Mouse (Mus musculus) G1E (cell line): ENCODE data around the gene 2010300C02Rik. TPM values are rescaled to one million over a fixed set of nuclear protein-coding genes. Genes with fewer than 3 reads are reported as not detected.

Experiments used
- ATAC-seq: 2 replicates; pipeline ENCODE4 v1.8.0; 2016; ENCODE audit warnings: mild to moderate bottlenecking; ENCODE audit not compliant: insufficient number of reproducible peaks, poor library complexity, low FRiP score, severe bottlenecking; ENCODE audit errors: extremely low read depth
- DNase-seq: peaks from one replicate; pipeline ENCODE4 v3.0.0; 2012; ENCODE audit warnings: low spot score
- H3K27me3 ChIP-seq: 2 replicates; pipeline ENCODE4 v1.6.1; 2012; ENCODE audit warnings: mild to moderate bottlenecking, low read length, inconsistent platforms; ENCODE audit not compliant: insufficient read depth
- H3K36me3 ChIP-seq: replicated peaks from 2 replicates; pipeline ENCODE3; 2012; ENCODE audit warnings: mild to moderate bottlenecking, inconsistent platforms
- H3K4me1 ChIP-seq: 2 replicates; pipeline ENCODE4 v1.6.1; 2012; ENCODE audit warnings: low read depth, low read length, inconsistent platforms, mixed read lengths; ENCODE audit not compliant: insufficient read depth
- H3K4me3 ChIP-seq: 2 replicates; pipeline ENCODE4 v1.5.1; 2012; ENCODE audit warnings: low read depth, mild to moderate bottlenecking, inconsistent platforms, low read length, moderate library complexity, mixed read lengths
- H3K9me3 ChIP-seq: replicated peaks from 2 replicates; pipeline ENCODE4 v1.6.1; 2012; ENCODE audit warnings: inconsistent platforms
- CTCF ChIP-seq: IDR thresholded peaks from 2 replicates; pipeline ENCODE4 v1.5.1; 2012; ENCODE audit warnings: low read depth, low read length, inconsistent platforms, mixed read lengths
- GATA1 ChIP-seq: IDR thresholded peaks from 2 replicates; pipeline ENCODE4 v1.6.1; 2012; ENCODE audit warnings: borderline replicate concordance, low read length, inconsistent platforms, mixed read lengths
- GATA2 ChIP-seq: IDR thresholded peaks from 2 replicates; pipeline ENCODE4 v1.6.1; 2012; ENCODE audit warnings: low read depth, low read length, inconsistent platforms, borderline replicate concordance
- POLR2AphosphoS5 ChIP-seq: IDR thresholded peaks from 2 replicates; pipeline ENCODE4 v1.6.1; 2012; ENCODE audit warnings: low read depth, low read length, inconsistent platforms; ENCODE audit not compliant: insufficient replicate concordance
- TAL1 ChIP-seq: conservative IDR thresholded peaks from 2 replicates; pipeline ENCODE4 v1.6.1; 2012; ENCODE audit warnings: low read depth, low read length, inconsistent platforms, mixed read lengths
- polyA plus RNA-seq: library from polyadenylated mRNA; stranded (reverse); fragments of >175 nt; gene quantifications from 2 replicates; pipeline ENCODE4 v1.2.3, GENCODE M21; 2012
- total RNA-seq, 2 experiments: library from RNA; stranded (forward) in 1 of 2; stranded (reverse) in 1 of 2; fragments of 200-1000 nt in 1 of 2; fragments of >200 nt in 1 of 2; fragmentation: Nextera tagmentation in 1 of 2; gene quantifications; 2 replicates each; pipeline ENCODE4 v1.2.3; 2014 to 2017

The 2010300C02Rik gene
- total and polyA plus RNA-seq, 3 experiments, result 0.11 TPM; not detected in 2

- no peaks in the 10 kb centered on the region for H3K36me3 ChIP-seq
- H3K9me3 ChIP-seq, result no peaks in the 10 kb centered on the region
- peaks cover 12% of the 10 kb centered on the region for H3K4me1 ChIP-seq
- H3K4me3 ChIP-seq, result no peak overlapping the region
- peaks cover 24% of the 10 kb centered on the region for H3K27me3 ChIP-seq
- DNase-seq (no peak), ATAC-seq (no peak)
- TF ChIP-seq TAL1 (no peak), CTCF (no peak), GATA1 (no peak), GATA2 (no peak), POLR2AphosphoS5 (no peak)
Observed at GRCm38 (mm10) chr1:37632425-37632824, 87.5 kb downstream of the 2010300C02Rik start.

DNA sequence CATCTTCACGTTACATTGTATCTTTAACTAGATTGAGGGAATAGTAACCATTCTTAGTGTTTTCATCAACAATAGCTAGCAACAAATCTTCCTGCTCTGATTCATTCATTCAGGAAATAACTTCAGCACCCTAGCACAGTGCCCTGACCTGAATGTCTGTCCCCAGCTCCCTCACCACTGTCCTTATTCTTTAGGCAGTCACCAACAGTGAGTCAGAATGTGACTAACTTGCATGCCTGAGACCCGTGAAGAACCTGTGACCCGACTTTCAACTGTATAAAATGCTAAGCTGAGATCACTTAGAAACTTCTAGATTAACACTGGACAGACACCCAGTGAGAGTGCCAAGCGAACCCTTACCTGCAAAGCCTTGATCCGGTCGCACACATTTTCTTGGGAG lies 88.4 kb downstream of the 2010300C02Rik start:
- Histone ChIP-seq H3K36me3 (no peaks in the 10 kb centered on the region), H3K9me3 (no peaks in the 10 kb centered on the region), H3K27me3 (peaks cover 32% of the 10 kb centered on the region), H3K4me1 (peaks cover 12% of the 10 kb centered on the region), H3K4me3 (no peak overlapping the region)
- TF ChIP-seq TAL1 (no peak), GATA1 (no peak), CTCF (no peak), POLR2AphosphoS5 (no peak)
- ATAC-seq (no peak), DNase-seq (no peak)

DNA sequence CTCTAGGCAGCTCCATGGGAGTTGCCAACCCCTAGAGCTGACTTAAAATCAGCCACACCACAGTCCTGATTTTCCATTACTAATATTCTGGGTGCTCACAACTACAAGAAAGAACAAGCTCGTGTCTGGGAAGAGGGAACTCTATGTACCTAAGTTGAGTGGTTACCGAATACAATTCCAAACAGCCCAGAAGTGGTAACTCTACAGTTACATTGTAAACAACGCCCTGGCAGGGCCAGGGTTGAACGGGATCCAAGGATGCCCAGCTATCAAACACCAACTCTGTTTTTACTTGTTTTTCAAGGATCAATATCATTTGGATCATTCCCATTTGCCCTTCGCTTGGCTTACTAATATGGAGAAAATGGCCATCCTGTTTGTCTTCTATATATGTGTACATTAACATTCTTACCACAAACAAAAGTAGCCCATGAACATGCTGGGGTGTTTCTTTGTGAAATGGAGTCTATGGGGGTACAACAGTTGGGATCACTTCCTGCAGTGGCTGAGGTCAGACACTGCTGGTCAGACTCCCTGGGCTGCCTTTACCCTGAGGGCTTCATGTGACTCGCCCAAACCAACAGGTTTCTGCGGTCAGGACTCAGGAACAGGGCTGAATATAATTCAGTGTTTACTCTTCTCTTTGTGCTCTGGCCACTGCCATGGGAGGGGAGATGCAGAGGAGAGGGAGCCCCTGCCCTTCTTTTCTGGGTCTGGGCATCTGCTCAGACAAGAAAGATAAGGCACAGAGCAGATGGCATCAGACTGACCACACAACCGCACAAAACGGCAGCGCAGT lies 89.3 kb downstream of the 2010300C02Rik start:
- Histone ChIP-seq H3K9me3 (no peaks in the 10 kb centered on the region), H3K4me3 (no peak overlapping the region), H3K36me3 (no peaks in the 10 kb centered on the region), H3K27me3 (peaks cover 37% of the 10 kb centered on the region), H3K4me1 (peaks cover 7% of the 10 kb centered on the region)
- no peak for TF ChIP-seq POLR2AphosphoS5
- TF ChIP-seq TAL1, result no peak
- no peak for TF ChIP-seq GATA1
- no peak for TF ChIP-seq GATA2
- no peak for TF ChIP-seq CTCF
- no peak for DNase-seq
- ATAC-seq, result no peak

- DNase-seq, result no peak
- Histone ChIP-seq H3K4me3 (no peak overlapping the region), H3K27me3 (peaks cover 41% of the 10 kb centered on the region), H3K9me3 (no peaks in the 10 kb centered on the region), H3K36me3 (no peaks in the 10 kb centered on the region), H3K4me1 (peaks cover 7% of the 10 kb centered on the region)
- no peak for ATAC-seq
- no peak for TF ChIP-seq GATA1
- TF ChIP-seq CTCF, result no peak
- no peak for TF ChIP-seq POLR2AphosphoS5
- no peak for TF ChIP-seq TAL1
- no peak for TF ChIP-seq GATA2
Observed at GRCm38 (mm10) chr1:37629876-37630275, 90.0 kb downstream of the 2010300C02Rik start.

- DNase-seq, result no peak
- TF ChIP-seq TAL1 (no peak), POLR2AphosphoS5 (no peak), GATA2 (no peak), CTCF (no peak), GATA1 (no peak)
- Histone ChIP-seq H3K4me3 (no peak overlapping the region), H3K27me3 (peaks cover 51% of the 10 kb centered on the region), H3K36me3 (no peaks in the 10 kb centered on the region), H3K9me3 (no peaks in the 10 kb centered on the region), H3K4me1 (peaks cover 4% of the 10 kb centered on the region)
- no peak for ATAC-seq
Observed at GRCm38 (mm10) chr1:37628749-37629148, 91.1 kb downstream of the 2010300C02Rik start.

- H3K27me3 ChIP-seq, result peaks cover 69% of the 10 kb centered on the region
- no peaks in the 10 kb centered on the region for H3K4me1 ChIP-seq
- no peaks in the 10 kb centered on the region for H3K36me3 ChIP-seq
- ATAC-seq (no peak), DNase-seq (no peak)
- H3K4me3 ChIP-seq, result no peak overlapping the region
- H3K9me3 ChIP-seq, result no peaks in the 10 kb centered on the region
- TF ChIP-seq TAL1 (no peak), GATA1 (no peak), POLR2AphosphoS5 (no peak), GATA2 (no peak), CTCF (no peak)
Observed at GRCm38 (mm10) chr1:37624185-37624584, 95.7 kb downstream of the 2010300C02Rik start.

GRCm38 (mm10) chr1:37622049-37622448 lies 97.8 kb downstream of the 2010300C02Rik start:
- H3K4me3 ChIP-seq, result no peak overlapping the region
- TF ChIP-seq CTCF, result no peak
- TF ChIP-seq GATA2, result no peak
- no peak for TF ChIP-seq POLR2AphosphoS5
- TF ChIP-seq GATA1, result no peak
- no peak for TF ChIP-seq TAL1
- H3K9me3 ChIP-seq, result no peaks in the 10 kb centered on the region
- ATAC-seq (no peak), DNase-seq (no peak)
- H3K27me3 ChIP-seq, result peaks cover 72% of the 10 kb centered on the region
- no peaks in the 10 kb centered on the region for H3K4me1 ChIP-seq
- H3K36me3 ChIP-seq, result no peaks in the 10 kb centered on the region
